Mouse (Mus musculus) liver, embryonic 16.5 days (tissue): ENCODE results near the gene Foxs1. TPM values are rescaled to one million over a fixed set of nuclear protein-coding genes. Genes with fewer than 3 reads are reported as not detected.

Source experiments
- ATAC-seq: fragments of 200-750 bp; cut with Nextera tagmentation; 2 replicates; pipeline ENCODE4 v1.8.0; 2017; ENCODE audit warnings: low read depth, mild to moderate bottlenecking, moderate number of reproducible peaks, moderate library complexity
- H3K27ac ChIP-seq: fragments of 300-500 bp; sonication (generic); 2 replicates; pipeline ENCODE4 v1.5.1; 2014; ENCODE audit warnings: mild to moderate bottlenecking, low read length
- H3K27me3 ChIP-seq: fragments of 300-500 bp; sonication (generic); 2 replicates; pipeline ENCODE4 v1.6.1; 2014; ENCODE audit warnings: low read depth, low read length, mixed read lengths; ENCODE audit not compliant: control insufficient read depth, insufficient read depth
- H3K36me3 ChIP-seq: fragments of 300-500 bp; sonication (generic); 2 replicates; pipeline ENCODE4 v1.6.1; 2014; ENCODE audit warnings: mild to moderate bottlenecking; ENCODE audit not compliant: control insufficient read depth, insufficient read depth
- H3K4me1 ChIP-seq: fragments of 300-500 bp; sonication (generic); 2 replicates; pipeline ENCODE4 v1.6.1; 2014; ENCODE audit warnings: low read depth, low read length, mixed read lengths; ENCODE audit not compliant: control insufficient read depth
- H3K4me2 ChIP-seq: fragments of 300-500 bp; sonication (generic); 2 replicates; pipeline ENCODE4 v1.6.1; 2014; ENCODE audit warnings: low read depth, low read length, mixed read lengths
- H3K4me3 ChIP-seq: fragments of 300-500 bp; sonication (generic); 2 replicates; pipeline ENCODE4 v1.5.1; 2014; ENCODE audit warnings: low read depth, mild to moderate bottlenecking, low read length
- H3K9ac ChIP-seq: fragments of 300-500 bp; sonication (generic); 2 replicates; pipeline ENCODE4 v1.6.1; 2014; ENCODE audit warnings: low read depth, low read length
- H3K9me3 ChIP-seq: fragments of 300-500 bp; sonication (generic); replicated peaks from 2 replicates; pipeline ENCODE4 v1.6.1; 2016; ENCODE audit warnings: low read length; ENCODE audit not compliant: control insufficient read depth
- WGBS: fragments of 180-500 bp; shearing (Covaris S2); extraction: QIAGEN DNeasy Blood & Tissue Kit; methylation state at CpG from one replicate; pipeline ENCODE4 v1.1.7; 2014; ENCODE audit not compliant: insufficient replicate concordance; 5-methylcytosine and 5-hydroxymethylcytosine counted together
- polyA plus RNA-seq: library from polyadenylated mRNA; unstranded; fragments of >200 nt; fragmentation: Nextera tagmentation; extraction: Ambion mirVana; gene quantifications from 2 replicates; pipeline ENCODE4 v1.2.1, GENCODE M21; 2015

Foxs1 gene
- polyA plus RNA-seq, 1 experiment from 2014 or later = 0.21 TPM

- peaks cover 18% of the 10 kb centered on the region for H3K36me3 ChIP-seq
- no peak overlapping the region for H3K9ac ChIP-seq
- no peak for ATAC-seq
- H3K4me3 ChIP-seq = no peak overlapping the region
- 75% methylated on average over 6 of the region's 6 CpGs for WGBS
- H3K27ac ChIP-seq = no peak overlapping the region
- no peak overlapping the region for H3K4me2 ChIP-seq
- H3K27me3 ChIP-seq = no peaks in the 10 kb centered on the region
- no peaks in the 10 kb centered on the region for H3K9me3 ChIP-seq
- H3K4me1 ChIP-seq = no peaks in the 10 kb centered on the region
Observed at GRCm38 (mm10) chr2:152899011-152899410, 34.0 kb downstream of the Foxs1 start.

GRCm38 (mm10) chr2:152896926-152897325 is 36.1 kb downstream of the Foxs1 start:
- Histone ChIP-seq H3K27ac (no peak overlapping the region), H3K36me3 (peaks cover 39% of the 10 kb centered on the region), H3K27me3 (no peaks in the 10 kb centered on the region), H3K9ac (no peak overlapping the region), H3K4me3 (no peak overlapping the region), H3K4me2 (no peak overlapping the region), H3K9me3 (no peaks in the 10 kb centered on the region), H3K4me1 (no peaks in the 10 kb centered on the region)
- ATAC-seq = no peak
- 84% methylated on average over 3 of the region's 3 CpGs for WGBS

- no peak overlapping the region for H3K4me3 ChIP-seq
- WGBS = 88% methylated on average over 9 of the region's 9 CpGs
- no peak overlapping the region for H3K27ac ChIP-seq
- H3K27me3 ChIP-seq = no peaks in the 10 kb centered on the region
- no peaks in the 10 kb centered on the region for H3K4me1 ChIP-seq
- H3K36me3 ChIP-seq = peaks cover 49% of the 10 kb centered on the region
- no peak for ATAC-seq
- H3K9me3 ChIP-seq = no peaks in the 10 kb centered on the region
- no peak overlapping the region for H3K4me2 ChIP-seq
- H3K9ac ChIP-seq = no peak overlapping the region
Observed at GRCm38 (mm10) chr2:152895834-152896233, 37.2 kb downstream of the Foxs1 start.

GRCm38 (mm10) chr2:152888774-152889173 is 44.2 kb downstream of the Foxs1 start:
- Histone ChIP-seq H3K27ac (no peak overlapping the region), H3K36me3 (peaks cover 93% of the 10 kb centered on the region), H3K4me1 (no peaks in the 10 kb centered on the region), H3K9ac (no peak overlapping the region), H3K27me3 (no peaks in the 10 kb centered on the region), H3K4me3 (no peak overlapping the region), H3K4me2 (no peak overlapping the region), H3K9me3 (no peaks in the 10 kb centered on the region)
- no peak for ATAC-seq
- 91% methylated on average over 5 of the region's 5 CpGs for WGBS

GRCm38 (mm10) chr2:152887230-152887629 is 45.8 kb downstream of the Foxs1 start:
- no peak overlapping the region for H3K4me3 ChIP-seq
- 85% methylated on average over 3 of the region's 3 CpGs for WGBS
- no peaks in the 10 kb centered on the region for H3K4me1 ChIP-seq
- H3K27ac ChIP-seq = no peak overlapping the region
- H3K9ac ChIP-seq = no peak overlapping the region
- ATAC-seq = no peak
- H3K36me3 ChIP-seq = peaks cover 91% of the 10 kb centered on the region
- no peak overlapping the region for H3K4me2 ChIP-seq
- H3K9me3 ChIP-seq = no peaks in the 10 kb centered on the region
- H3K27me3 ChIP-seq = no peaks in the 10 kb centered on the region

- no peaks in the 10 kb centered on the region for H3K4me1 ChIP-seq
- H3K27me3 ChIP-seq = no peaks in the 10 kb centered on the region
- no peak overlapping the region for H3K27ac ChIP-seq
- H3K9ac ChIP-seq = no peak overlapping the region
- no peak overlapping the region for H3K4me2 ChIP-seq
- WGBS = 88% methylated on average over 6 of the region's 6 CpGs
- peaks cover 94% of the 10 kb centered on the region for H3K36me3 ChIP-seq
- no peak for ATAC-seq
- no peaks in the 10 kb centered on the region for H3K9me3 ChIP-seq
- H3K4me3 ChIP-seq = no peak overlapping the region
Observed at GRCm38 (mm10) chr2:152884101-152884645, 48.8 kb downstream of the Foxs1 start.

Other genes with a start within 250 kb of the Foxs1 start
- 10.2 and 11.1 TPM in 2 replicates for gene Mcts2, start 246.2 kb downstream of the Foxs1 start, polyA plus RNA-seq
- 18.1 and 18.8 TPM in 2 replicates for gene Id1, start 197.0 kb downstream of the Foxs1 start, polyA plus RNA-seq
- gene Cox4i2, start 179.0 kb downstream of the Foxs1 start, polyA plus RNA-seq = 0.95 and 1.4 TPM in 2 replicates
- 213 and 241 TPM in 2 replicates for gene Bcl2l1, start 101.5 kb downstream of the Foxs1 start, polyA plus RNA-seq
- 57.7 and 58.9 TPM in 2 replicates for gene Tpx2, start 85.2 kb downstream of the Foxs1 start, polyA plus RNA-seq
- 0.13 and 0.24 TPM in 2 replicates for gene Mylk2, start 21.9 kb downstream of the Foxs1 start, polyA plus RNA-seq
- gene Dusp15, start 18.5 kb upstream of the Foxs1 start, polyA plus RNA-seq = not detected in 2 replicates
- 0.09 and 0.13 TPM in 2 replicates for gene Ttll9, start 29.3 kb upstream of the Foxs1 start, polyA plus RNA-seq
- 31.6 and 34.0 TPM in 2 replicates for gene Pdrg1, start 82.2 kb upstream of the Foxs1 start, polyA plus RNA-seq
- gene Xkr7, start 98.6 kb upstream of the Foxs1 start, polyA plus RNA-seq = not detected in 2 replicates
- gene Ccm2l, start 132.7 kb upstream of the Foxs1 start, polyA plus RNA-seq = 0.37 and 0.52 TPM in 2 replicates
- gene Hck, start 175.3 kb upstream of the Foxs1 start, polyA plus RNA-seq = 10.1 and 11.7 TPM in 2 replicates
- 30.9 and 36.2 TPM in 2 replicates for gene Tm9sf4, start 228.1 kb upstream of the Foxs1 start, polyA plus RNA-seq